Mouse (Mus musculus) embryonic fibroblast, embryonic 13.5 days (primary cell): ENCODE measurements around the gene Cyp2u1.

Experiments used
- CTCF ChIP-seq: IDR thresholded peaks from 2 replicates; pipeline ENCODE4 v1.5.1; 2011; ENCODE audit warnings: mild to moderate bottlenecking, control low read depth, low read length, moderate library complexity, borderline replicate concordance; ENCODE audit not compliant: insufficient read depth
- POLR2A ChIP-seq: IDR thresholded peaks from 2 replicates; pipeline ENCODE4 v1.6.1; 2011; ENCODE audit warnings: low read depth, mild to moderate bottlenecking, control low read depth, low read length, moderate library complexity

GRCm38 (mm10) chr3:131294503-131294902 lies 8.5 kb downstream of the Cyp2u1 start:
- TF ChIP-seq POLR2A (no peak), CTCF (no peak)
